Mouse (Mus musculus) heart, embryonic 14.5 days (tissue): ENCODE results near the gene Rapgef3. TPM values are rescaled to one million over a fixed set of nuclear protein-coding genes. Genes with fewer than 3 reads are reported as not detected.
A peak's percentile ranks its signal among the peaks of the same experiment; 100 is the strongest.

Experiments
- ATAC-seq: fragments of 200-750 bp; cut with Nextera tagmentation; 2 replicates; pipeline ENCODE4 v1.8.0; 2017; ENCODE audit warnings: low read depth, moderate TSS enrichment; ENCODE audit not compliant: insufficient number of reproducible peaks, insufficient read depth, low FRiP score
- H3K27ac ChIP-seq, 2 experiments: fragments of 200-500 bp in 1 of 2; fragments of 300-500 bp in 1 of 2; sonication (generic) in 1 of 2; replicated peaks in 1 of 2; 2 replicates each; pipeline ENCODE4 v1.5.1; 2012 to 2014; ENCODE audit warnings: low read depth in 2 of 2, low read length in 2 of 2, control low read depth in 1 of 2, mild to moderate bottlenecking in 1 of 2, mixed read lengths in 1 of 2; ENCODE audit not compliant: control insufficient read depth in 1 of 2, insufficient read depth in 1 of 2
- H3K27me3 ChIP-seq: fragments of 300-500 bp; sonication (generic); 2 replicates; pipeline ENCODE4 v1.6.1; 2014; ENCODE audit warnings: mild to moderate bottlenecking, low read length, control low read depth; ENCODE audit not compliant: control insufficient read depth, insufficient read depth
- H3K36me3 ChIP-seq: fragments of 300-500 bp; sonication (generic); 2 replicates; pipeline ENCODE4 v1.6.1; 2014; ENCODE audit warnings: mild to moderate bottlenecking, control low read depth, low read length, mixed read lengths; ENCODE audit not compliant: control insufficient read depth, insufficient read depth
- H3K4me1 ChIP-seq, 2 experiments: fragments of 200-500 bp in 1 of 2; fragments of 300-500 bp in 1 of 2; sonication (generic) in 1 of 2; 2 replicates each; pipeline ENCODE4 v1.6.1; 2012 to 2014; ENCODE audit warnings: low read length in 2 of 2, control low read depth in 1 of 2, mixed read lengths in 1 of 2; ENCODE audit not compliant: control insufficient read depth in 2 of 2, insufficient read depth in 2 of 2
- H3K4me2 ChIP-seq: fragments of 300-500 bp; sonication (generic); 2 replicates; pipeline ENCODE4 v1.6.1; 2014; ENCODE audit warnings: mild to moderate bottlenecking, low read length
- H3K4me3 ChIP-seq, 2 experiments: fragments of 200-500 bp in 1 of 2; fragments of 300-500 bp in 1 of 2; sonication (generic) in 1 of 2; 2 replicates each; pipeline ENCODE4 v1.5.1; 2012 to 2014; ENCODE audit warnings: low read length in 2 of 2, mild to moderate bottlenecking in 2 of 2, control low read depth in 1 of 2, low read depth in 1 of 2, moderate library complexity in 1 of 2; ENCODE audit not compliant: control insufficient read depth in 1 of 2, insufficient read depth in 1 of 2
- H3K9ac ChIP-seq: fragments of 300-500 bp; sonication (generic); 2 replicates; pipeline ENCODE4 v1.6.1; 2014; ENCODE audit warnings: mild to moderate bottlenecking, low read length
- H3K9me3 ChIP-seq: fragments of 300-500 bp; sonication (generic); 2 replicates; pipeline ENCODE4 v1.6.1; 2016; ENCODE audit warnings: low read length, control low read depth; ENCODE audit not compliant: control insufficient read depth
- WGBS: fragments of 180-500 bp; shearing (Covaris S2); extraction: QIAGEN DNeasy Blood & Tissue Kit; methylation state at CpG from one replicate; pipeline ENCODE4 v1.1.7; 2014; 5-methylcytosine and 5-hydroxymethylcytosine counted together
- polyA plus RNA-seq: library from polyadenylated mRNA; unstranded; fragments of >200 nt; fragmentation: Nextera tagmentation; extraction: Ambion mirVana; gene quantifications from 2 replicates; pipeline ENCODE4 v1.2.1, GENCODE M21; 2014

Gene Rapgef3
- polyA plus RNA-seq, 1 experiment from 2014 or later: 19.2 TPM

GRCm38 (mm10) chr15:97749397-97749796 lies 18.4 kb downstream of the Rapgef3 start:
- no peaks in the 10 kb centered on the region for H3K27me3 ChIP-seq
- no peak overlapping the region for H3K27ac ChIP-seq
- no peak overlapping the region for H3K4me2 ChIP-seq
- H3K4me3 ChIP-seq: no peak overlapping the region
- peaks cover 28% of the 10 kb centered on the region for H3K36me3 ChIP-seq
- ATAC-seq: no peak
- 92% methylated on average over 9 of the region's 9 CpGs for WGBS
- H3K9me3 ChIP-seq: no peaks in the 10 kb centered on the region
- H3K9ac ChIP-seq: no peak overlapping the region
- peaks cover 56 to 72% of the 10 kb centered on the region in 2 experiments for H3K4me1 ChIP-seq

GRCm38 (mm10) chr15:97748964-97749363 lies 18.8 kb downstream of the Rapgef3 start:
- H3K9me3 ChIP-seq: no peaks in the 10 kb centered on the region
- no peak overlapping the region for H3K9ac ChIP-seq
- no peaks in the 10 kb centered on the region for H3K27me3 ChIP-seq
- ATAC-seq: no peak
- H3K4me1 ChIP-seq: peaks cover 54 to 67% of the 10 kb centered on the region in 2 experiments
- H3K36me3 ChIP-seq: peaks cover 28% of the 10 kb centered on the region
- 84% methylated on average over 4 of the region's 4 CpGs for WGBS
- no peak overlapping the region for H3K4me2 ChIP-seq
- peak overlapping the region in 1 of 2 experiments; percentile 26; a peak in 1 of 4 replicates for H3K27ac ChIP-seq
- no peak overlapping the region for H3K4me3 ChIP-seq

- Histone ChIP-seq H3K4me2 (no peak overlapping the region), H3K9ac (no peak overlapping the region), H3K36me3 (peaks cover 28% of the 10 kb centered on the region), H3K27ac (peak overlapping the region; percentile 26 to 53), H3K27me3 (no peaks in the 10 kb centered on the region), H3K4me3 (no peak overlapping the region), H3K4me1 (peaks cover 51 to 64% of the 10 kb centered on the region in 2 experiments), H3K9me3 (no peaks in the 10 kb centered on the region)
- 31% methylated on average over 10 of the region's 10 CpGs for WGBS
- ATAC-seq: peak; percentile 32
These were observed 19.5 kb downstream of the Rapgef3 start for GRCm38 (mm10) chr15:97748309-97748708.

GRCm38 (mm10) chr15:97747486-97747885 lies 20.3 kb downstream of the Rapgef3 start:
- no peak overlapping the region for H3K9ac ChIP-seq
- 95% methylated on average over 4 of the region's 4 CpGs for whole genome bisulfite sequencing
- H3K4me3 ChIP-seq: no peak overlapping the region
- no peak overlapping the region for H3K27ac ChIP-seq
- no peak overlapping the region for H3K4me2 ChIP-seq
- ATAC-seq: no peak
- no peaks in the 10 kb centered on the region for H3K9me3 ChIP-seq
- peaks cover 28% of the 10 kb centered on the region for H3K36me3 ChIP-seq
- H3K4me1 ChIP-seq: peaks cover 53 to 68% of the 10 kb centered on the region in 2 experiments
- H3K27me3 ChIP-seq: no peaks in the 10 kb centered on the region

GRCm38 (mm10) chr15:97746748-97747147 lies 21.0 kb downstream of the Rapgef3 start:
- H3K9ac ChIP-seq: no peak overlapping the region
- H3K27ac ChIP-seq: no peak overlapping the region
- H3K4me1 ChIP-seq: peaks cover 58 to 73% of the 10 kb centered on the region in 2 experiments
- H3K9me3 ChIP-seq: no peaks in the 10 kb centered on the region
- peaks cover 28% of the 10 kb centered on the region for H3K36me3 ChIP-seq
- H3K27me3 ChIP-seq: no peaks in the 10 kb centered on the region
- no peak overlapping the region for H3K4me2 ChIP-seq
- H3K4me3 ChIP-seq: no peak overlapping the region
- no peak for ATAC-seq
- 85% methylated on average over 24 of the region's 24 CpGs for WGBS

GRCm38 (mm10) chr15:97746278-97746677 lies 21.5 kb downstream of the Rapgef3 start:
- Histone ChIP-seq H3K27me3 (no peaks in the 10 kb centered on the region), H3K27ac (no peak overlapping the region), H3K4me1 (peaks cover 59 to 72% of the 10 kb centered on the region in 2 experiments), H3K4me2 (no peak overlapping the region), H3K9me3 (no peaks in the 10 kb centered on the region), H3K9ac (no peak overlapping the region), H3K4me3 (no peak overlapping the region), H3K36me3 (peaks cover 28% of the 10 kb centered on the region)
- 87% methylated on average over 10 of the region's 10 CpGs for WGBS
- ATAC-seq: no peak

- H3K4me1 ChIP-seq: peaks cover 56 to 68% of the 10 kb centered on the region in 2 experiments
- H3K4me3 ChIP-seq: no peak overlapping the region
- peak overlapping the region in 1 of 2 experiments; percentile 27; a peak in 2 of 4 replicates for H3K27ac ChIP-seq
- no peaks in the 10 kb centered on the region for H3K9me3 ChIP-seq
- H3K9ac ChIP-seq: peak overlapping the region; percentile 32; the same call in 1 of the 2 replicates
- no peak overlapping the region for H3K4me2 ChIP-seq
- ATAC-seq: no peak
- H3K27me3 ChIP-seq: no peaks in the 10 kb centered on the region
- 47% methylated on average over 10 of the region's 10 CpGs for WGBS
- peaks cover 28% of the 10 kb centered on the region for H3K36me3 ChIP-seq
These were observed 22.4 kb downstream of the Rapgef3 start for GRCm38 (mm10) chr15:97745331-97745730.

GRCm38 (mm10) chr15:97744930-97745329 lies 22.8 kb downstream of the Rapgef3 start:
- H3K4me2 ChIP-seq: no peak overlapping the region
- H3K36me3 ChIP-seq: peaks cover 28% of the 10 kb centered on the region
- ATAC-seq: no peak
- peaks cover 52 to 64% of the 10 kb centered on the region in 2 experiments for H3K4me1 ChIP-seq
- no peaks in the 10 kb centered on the region for H3K9me3 ChIP-seq
- peak overlapping the region; percentile 32; the same call in 1 of the 2 replicates for H3K9ac ChIP-seq
- WGBS: 72% methylated on average over 10 of the region's 10 CpGs
- no peak overlapping the region for H3K4me3 ChIP-seq
- H3K27me3 ChIP-seq: no peaks in the 10 kb centered on the region
- peak overlapping the region in 1 of 2 experiments; percentile 27; a peak in 1 of 4 replicates for H3K27ac ChIP-seq
